Mouse (Mus musculus): ENCODE measurements at regions not wholly inside any gene's neighbourhood (a gene's known extent, or its start where the extent isn't known, plus 50 kb on each side); places are given as distances from the start of the nearest gene placed in this dataset.

DNA sequence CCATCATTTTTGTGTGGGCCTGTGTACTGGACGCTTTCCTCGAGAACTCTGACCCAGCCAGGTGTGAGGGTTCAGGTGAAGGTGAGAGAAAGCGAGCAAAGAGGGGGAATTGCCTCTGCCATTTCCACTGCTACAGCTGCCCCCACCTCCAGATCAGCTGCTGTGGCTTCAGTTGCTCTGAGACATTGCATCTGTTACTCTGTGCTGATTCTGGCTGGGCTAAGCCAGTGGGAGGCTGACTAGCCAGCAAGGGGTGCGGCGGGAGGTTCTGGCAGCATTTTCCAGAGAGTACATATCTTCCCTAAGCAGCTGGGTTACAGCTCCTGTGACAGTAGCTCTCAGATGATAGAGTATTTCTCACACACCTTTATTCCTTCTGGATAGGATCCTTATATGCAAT, 712.7 kb upstream of the Cdh18 start:
- DNase-seq: no peak

DNA sequence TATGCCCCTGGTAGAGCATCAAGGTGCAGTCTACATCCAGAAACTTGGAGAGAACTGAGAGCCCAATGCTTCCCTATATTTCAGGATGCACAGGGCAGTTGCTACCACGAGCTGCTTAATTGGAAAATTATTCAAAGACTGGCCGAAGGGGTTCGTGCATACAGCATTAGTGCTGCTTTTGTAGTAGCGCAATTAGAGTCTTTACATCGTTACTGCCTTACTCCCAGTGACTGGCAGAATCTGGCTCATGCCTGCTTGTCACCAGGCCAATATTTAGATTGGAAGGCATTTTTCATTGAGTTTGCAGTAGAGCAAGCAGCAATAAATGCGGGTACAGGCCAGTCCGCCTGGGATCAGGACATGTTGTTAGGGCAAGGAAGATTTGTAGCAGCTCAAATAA, 690.3 kb upstream of the Cdh18 start:
- DNase-seq: no peak

DNA sequence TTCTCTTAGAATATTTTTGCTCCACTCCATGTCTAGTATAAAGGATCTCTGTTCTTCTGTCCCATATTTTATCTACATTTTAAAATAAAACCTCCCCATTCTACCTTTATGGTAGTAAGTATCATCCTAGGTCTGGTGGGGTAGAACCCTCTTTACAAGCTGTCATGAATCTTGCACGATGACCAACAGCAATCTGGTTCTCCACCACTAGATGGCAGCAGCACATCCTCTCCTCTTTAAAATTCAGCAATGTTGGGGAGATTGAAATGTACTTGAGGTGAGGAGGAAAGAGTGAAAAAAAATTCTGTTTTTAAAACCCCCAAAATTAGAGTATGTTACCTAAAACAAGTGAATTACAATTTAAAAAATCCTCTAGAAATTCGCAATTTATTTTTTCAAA, 663.6 kb upstream of the Cdh18 start:
- DNase-seq: peak in 1 of 2 experiments; percentile 63
